ENCODE assay signal across 9 mouse cellular contexts in genomic region chr10:89400674-89401336, GRCm38 (mm10). TPM values are rescaled to one million over a fixed set of nuclear protein-coding genes. Genes with fewer than 3 reads are reported as not detected.
DNase-seq lines count a peak whose midpoint lies in the region; ATAC-seq lines count a peak whose summit lies in the region.
"Had no signal": no experiment of that assay in that cellular context is flagged by ENCODE, and none has a peak within 500 bp of the region (broad histone marks: within the 10 kb centered on the region; RNA-seq: fewer than 3 reads in every experiment).

No protein-coding gene starts in this region.

- no peak overlapping the region for H3K27ac ChIP-seq in neural tube, embryonic 15.5 days (replicated peaks)
- H3K27ac ChIP-seq: liver, embryonic 14.5 days had no signal

- H3K9me3 ChIP-seq in neural tube, embryonic 15.5 days (replicated peaks): no peaks in the 10 kb centered on the region

- H3K9ac ChIP-seq in neural tube, embryonic 15.5 days (replicated peaks): no peak overlapping the region
- H3K9ac ChIP-seq: liver, embryonic 14.5 days had no signal

- H3K4me1 ChIP-seq in neural tube, embryonic 15.5 days: no peaks in the 10 kb centered on the region

- DNase-seq in frontal cortex, postnatal 36 days (ENCODE audit: low spot score in 2 of 2): peak; percentile 19 to 21
- no peak for DNase-seq in frontal cortex, postnatal 14 days (ENCODE audit: low spot score in 2 of 2)
- DNase-seq in neural tube, embryonic 10.5 days (ENCODE audit: extremely low spot score, low spot score): peak; percentile 8
- DNase-seq in gastrocnemius, postnatal 4 days (ENCODE audit: low spot score in 2 of 2): peak; percentile 35 to 74
- DNase-seq in testis, postnatal 10 days (ENCODE audit: low spot score): peak; percentile 74
- no peak for DNase-seq in thymus, postnatal 14 days
- no peak for DNase-seq in natural killer cell, adult 2 months (ENCODE audit: low spot score in 2 of 2)

- no peak for ATAC-seq in neural tube, embryonic 15.5 days (ENCODE audit: low FRiP score)

- no peak overlapping the region for H3K4me2 ChIP-seq in neural tube, embryonic 15.5 days

- H3K36me3 ChIP-seq in neural tube, embryonic 15.5 days: no peaks in the 10 kb centered on the region

- H3K27me3 ChIP-seq in neural tube, embryonic 15.5 days (replicated peaks): no peaks in the 10 kb centered on the region

- H3K4me3 ChIP-seq in neural tube, embryonic 15.5 days (replicated peaks): no peak overlapping the region

- WGBS in neural tube, embryonic 15.5 days: 76% methylated on average over 19 of the region's 19 CpGs

RNA-seq across cellular contexts. Expression of gene Gas2l3, which starts 43.0 kb away (rescaled TPM):
- polyA plus RNA-seq in neural tube, embryonic 15.5 days (2015; fragmentation: Nextera tagmentation; extraction: Ambion mirVana): 4.0 and 7.6 TPM in 2 replicates
- total RNA-seq in gastrocnemius, postnatal 4 days (2021): 10 to 100 TPM; 17.7 to 19.1 TPM

RNA-seq across cellular contexts. Expression of gene Ano4, which starts 56.2 kb away (rescaled TPM):
- 12.4 and 12.5 TPM in 2 replicates for polyA plus RNA-seq in neural tube, embryonic 15.5 days (2015; fragmentation: Nextera tagmentation; extraction: Ambion mirVana)
- total RNA-seq in gastrocnemius, postnatal 4 days (2021): 1 to 10 TPM; 1.7 to 2.5 TPM

Comparison
In these comparisons a context has a peak if more than half of its experiments do, and no peak if none do; other contexts are left out.
1. DNase-seq: peak in frontal cortex, postnatal 36 days (2 of 2), neural tube, embryonic 10.5 days (single experiment), gastrocnemius, postnatal 4 days (2 of 2) and testis, postnatal 10 days (single experiment); none in frontal cortex, postnatal 14 days (0 of 2), thymus, postnatal 14 days (single experiment) and natural killer cell, adult 2 months (0 of 2).